Mouse (Mus musculus) heart, embryonic 16.5 days (tissue): ENCODE data around the gene Ramp1. TPM values are rescaled to one million over a fixed set of nuclear protein-coding genes. Genes with fewer than 3 reads are reported as not detected.
A peak's percentile ranks its signal among the peaks of the same experiment; 100 is the strongest.

Experiments used
- ATAC-seq: fragments of 200-750 bp; cut with Nextera tagmentation; replicated peaks from 2 replicates; pipeline ENCODE4 v1.8.0; 2017; ENCODE audit warnings: moderate number of reproducible peaks; ENCODE audit not compliant: insufficient read depth, low FRiP score; ENCODE audit errors: extremely low read depth
- H3K27ac ChIP-seq: fragments of 300-500 bp; sonication (generic); 2 replicates; pipeline ENCODE4 v1.5.1; 2014; ENCODE audit warnings: mild to moderate bottlenecking, low read length, control low read depth, moderate library complexity
- H3K27me3 ChIP-seq: fragments of 300-500 bp; sonication (generic); 2 replicates; pipeline ENCODE4 v1.6.1; 2014; ENCODE audit warnings: low read length, mixed read lengths; ENCODE audit not compliant: control insufficient read depth, insufficient read depth
- H3K36me3 ChIP-seq: fragments of 300-500 bp; sonication (generic); 2 replicates; pipeline ENCODE4 v1.6.1; 2014; ENCODE audit not compliant: control insufficient read depth, insufficient read depth
- H3K4me1 ChIP-seq: fragments of 300-500 bp; sonication (generic); 2 replicates; pipeline ENCODE4 v1.6.1; 2014; ENCODE audit warnings: low read length, mixed read lengths; ENCODE audit not compliant: control insufficient read depth, insufficient read depth
- H3K4me2 ChIP-seq: fragments of 300-500 bp; sonication (generic); 2 replicates; pipeline ENCODE4 v1.6.1; 2014; ENCODE audit warnings: low read depth, mild to moderate bottlenecking, control low read depth, low read length
- H3K4me3 ChIP-seq: fragments of 300-500 bp; sonication (generic); 2 replicates; pipeline ENCODE4 v1.5.1; 2014; ENCODE audit warnings: mild to moderate bottlenecking, control low read depth, low read length
- H3K9ac ChIP-seq: fragments of 300-500 bp; sonication (generic); 2 replicates; pipeline ENCODE4 v1.6.1; 2014; ENCODE audit warnings: low read length, control low read depth
- H3K9me3 ChIP-seq: fragments of 300-500 bp; sonication (generic); replicated peaks from 2 replicates; pipeline ENCODE4 v1.6.1; 2016; ENCODE audit warnings: low read length; ENCODE audit not compliant: control insufficient read depth
- WGBS: fragments of 180-500 bp; shearing (Covaris S2); extraction: QIAGEN DNeasy Blood & Tissue Kit; methylation state at CpG from one replicate; pipeline ENCODE4 v1.1.7; 2014; 5-methylcytosine and 5-hydroxymethylcytosine counted together
- polyA plus RNA-seq: library from polyadenylated mRNA; unstranded; fragments of >200 nt; fragmentation: Nextera tagmentation; extraction: Ambion mirVana; gene quantifications from 2 replicates; pipeline ENCODE4 v1.2.1, GENCODE M21; 2015

The Ramp1 gene
- polyA plus RNA-seq, 1 experiment from 2014 or later = 61.0 TPM

GRCm38 (mm10) chr1:91179086-91179485 is 536 bp upstream of the Ramp1 start:
- no peak overlapping the region for H3K4me3 ChIP-seq
- peak overlapping the region; percentile 86; the same call in 1 of the 2 replicates for H3K9ac ChIP-seq
- no peaks in the 10 kb centered on the region for H3K9me3 ChIP-seq
- H3K27me3 ChIP-seq = no peaks in the 10 kb centered on the region
- peaks cover 26% of the 10 kb centered on the region for H3K4me1 ChIP-seq
- H3K36me3 ChIP-seq = no peaks in the 10 kb centered on the region
- ATAC-seq = peak; percentile 56; the same call in 1 of the 2 replicates
- H3K4me2 ChIP-seq = peak overlapping the region; percentile 85
- H3K27ac ChIP-seq = no peak overlapping the region
- 27% methylated on average over 5 of the region's 5 CpGs for WGBS

GRCm38 (mm10) chr1:91180174-91180565 is 548 bp downstream of the Ramp1 start:
- Histone ChIP-seq H3K4me3 (peak overlapping the region; percentile 72), H3K9me3 (no peaks in the 10 kb centered on the region), H3K27me3 (no peaks in the 10 kb centered on the region), H3K36me3 (no peaks in the 10 kb centered on the region), H3K9ac (peak overlapping the region; percentile 86), H3K27ac (peak overlapping the region; percentile 78), H3K4me1 (peaks cover 26% of the 10 kb centered on the region), H3K4me2 (peak overlapping the region; percentile 85)
- WGBS = 6% methylated on average over 14 of the region's 14 CpGs
- peak; percentile 0; the same call in 1 of the 2 replicates for ATAC-seq

GRCm38 (mm10) chr1:91180723-91181122 is 1.1 kb downstream of the Ramp1 start:
- peak overlapping the region; percentile 85 for H3K4me2 ChIP-seq
- peak overlapping the region; percentile 72 for H3K4me3 ChIP-seq
- H3K9me3 ChIP-seq = no peaks in the 10 kb centered on the region
- H3K4me1 ChIP-seq = peaks cover 26% of the 10 kb centered on the region
- no peak for ATAC-seq
- H3K27ac ChIP-seq = peak overlapping the region; percentile 78
- WGBS = 50% methylated on average over 6 of the region's 6 CpGs
- no peaks in the 10 kb centered on the region; the same call in 1 of the 2 replicates for H3K36me3 ChIP-seq
- no peaks in the 10 kb centered on the region for H3K27me3 ChIP-seq
- peak overlapping the region; percentile 86 for H3K9ac ChIP-seq

GRCm38 (mm10) chr1:91181261-91181660 is 1.6 kb downstream of the Ramp1 start:
- Histone ChIP-seq H3K27ac (peak overlapping the region; percentile 78), H3K4me2 (peak overlapping the region; percentile 85), H3K36me3 (peaks cover 3% of the 10 kb centered on the region), H3K9ac (peak overlapping the region; percentile 86), H3K27me3 (no peaks in the 10 kb centered on the region), H3K9me3 (peaks cover 3% of the 10 kb centered on the region), H3K4me3 (peak overlapping the region; percentile 72), H3K4me1 (peaks cover 26% of the 10 kb centered on the region)
- no peak for ATAC-seq
- 58% methylated on average over 5 of the region's 5 CpGs for WGBS

GRCm38 (mm10) chr1:91181784-91182450 is 2.3 kb downstream of the Ramp1 start:
- Histone ChIP-seq H3K9me3 (peaks cover 8% of the 10 kb centered on the region), H3K36me3 (peaks cover 7% of the 10 kb centered on the region), H3K9ac (peak overlapping the region; percentile 57), H3K27ac (peak overlapping the region; percentile 64; the same call in 1 of the 2 replicates), H3K27me3 (no peaks in the 10 kb centered on the region), H3K4me3 (peak overlapping the region; percentile 72), H3K4me2 (peak overlapping the region; percentile 85), H3K4me1 (peaks cover 26% of the 10 kb centered on the region)
- 18% methylated on average over 12 of the region's 12 CpGs for WGBS
- no peak for ATAC-seq

- H3K9ac ChIP-seq = no peak overlapping the region
- ATAC-seq = no peak
- H3K9me3 ChIP-seq = peaks cover 8% of the 10 kb centered on the region
- H3K27ac ChIP-seq = peak overlapping the region; percentile 64; the same call in 1 of the 2 replicates
- peaks cover 7% of the 10 kb centered on the region for H3K36me3 ChIP-seq
- no peak overlapping the region for H3K4me2 ChIP-seq
- no peak overlapping the region for H3K4me3 ChIP-seq
- peaks cover 30% of the 10 kb centered on the region for H3K4me1 ChIP-seq
- 70% methylated on average over 10 of the region's 10 CpGs for WGBS
- no peaks in the 10 kb centered on the region for H3K27me3 ChIP-seq
These were observed 3.7 kb downstream of the Ramp1 start for GRCm38 (mm10) chr1:91183305-91183704.

- no peak overlapping the region for H3K4me3 ChIP-seq
- no peak overlapping the region for H3K4me2 ChIP-seq
- H3K9me3 ChIP-seq = peaks cover 8% of the 10 kb centered on the region
- no peak for ATAC-seq
- H3K9ac ChIP-seq = no peak overlapping the region
- peaks cover 17% of the 10 kb centered on the region for H3K4me1 ChIP-seq
- WGBS = 84% methylated on average over 6 of the region's 6 CpGs
- peaks cover 7% of the 10 kb centered on the region for H3K36me3 ChIP-seq
- H3K27ac ChIP-seq = peak overlapping the region; percentile 64; the same call in 1 of the 2 replicates
- no peaks in the 10 kb centered on the region for H3K27me3 ChIP-seq
These were observed 7.1 kb downstream of the Ramp1 start for GRCm38 (mm10) chr1:91186677-91187076.

GRCm38 (mm10) chr1:91187315-91187714 is 7.7 kb downstream of the Ramp1 start:
- H3K9me3 ChIP-seq = peaks cover 8% of the 10 kb centered on the region
- 85% methylated on average over 5 of the region's 5 CpGs for WGBS
- H3K9ac ChIP-seq = no peak overlapping the region
- H3K4me3 ChIP-seq = no peak overlapping the region
- H3K27ac ChIP-seq = peak overlapping the region; percentile 64
- peaks cover 7% of the 10 kb centered on the region for H3K36me3 ChIP-seq
- ATAC-seq = no peak
- peaks cover 11% of the 10 kb centered on the region for H3K4me1 ChIP-seq
- H3K4me2 ChIP-seq = no peak overlapping the region
- no peaks in the 10 kb centered on the region for H3K27me3 ChIP-seq

GRCm38 (mm10) chr1:91187786-91188640 is 8.4 kb downstream of the Ramp1 start:
- Histone ChIP-seq H3K27me3 (no peaks in the 10 kb centered on the region), H3K4me3 (no peak overlapping the region), H3K4me1 (peaks cover 5% of the 10 kb centered on the region), H3K36me3 (peaks cover 7% of the 10 kb centered on the region), H3K9me3 (peaks cover 8% of the 10 kb centered on the region), H3K9ac (no peak overlapping the region), H3K4me2 (no peak overlapping the region), H3K27ac (peak overlapping the region; percentile 64)
- ATAC-seq = no peak
- WGBS = 79% methylated on average over 7 of the region's 7 CpGs
